Mouse (Mus musculus) embryonic facial prominence, embryonic 14.5 days (tissue): ENCODE results near the gene Mlx. TPM values are rescaled to one million over a fixed set of nuclear protein-coding genes. Genes with fewer than 3 reads are reported as not detected.

Experiments
- ATAC-seq: fragments of 200-750 bp; cut with Nextera tagmentation; 2 replicates; pipeline ENCODE4 v1.8.0; 2017; ENCODE audit warnings: low read depth, moderate number of reproducible peaks, moderate TSS enrichment
- DNase-seq: peaks from one replicate; pipeline ENCODE4 v3.0.0-alpha.2; 2015; ENCODE audit warnings: low spot score
- H3K27ac ChIP-seq: fragments of 300-500 bp; sonication (generic); replicated peaks from 2 replicates; pipeline ENCODE4 v1.5.1; 2014; ENCODE audit warnings: low read depth, mild to moderate bottlenecking, low read length, moderate library complexity
- H3K27me3 ChIP-seq: fragments of 300-500 bp; sonication (generic); replicated peaks from 2 replicates; pipeline ENCODE4 v1.6.1; 2014; ENCODE audit warnings: low read length; ENCODE audit not compliant: control insufficient read depth, insufficient read depth
- H3K36me3 ChIP-seq: fragments of 300-500 bp; sonication (generic); 2 replicates; pipeline ENCODE4 v1.6.1; 2014; ENCODE audit warnings: low read length, mixed read lengths; ENCODE audit not compliant: control insufficient read depth, insufficient read depth
- H3K4me1 ChIP-seq: fragments of 300-500 bp; sonication (generic); 2 replicates; pipeline ENCODE4 v1.6.1; 2014; ENCODE audit warnings: antibody characterized with exemption, low read length; ENCODE audit not compliant: control insufficient read depth, insufficient read depth
- H3K4me2 ChIP-seq: fragments of 300-500 bp; sonication (generic); 2 replicates; pipeline ENCODE4 v1.6.1; 2014; ENCODE audit warnings: low read depth, mild to moderate bottlenecking, low read length, moderate library complexity, mixed read lengths
- H3K4me3 ChIP-seq: fragments of 300-500 bp; sonication (generic); 2 replicates; pipeline ENCODE4 v1.5.1; 2014; ENCODE audit warnings: low read depth, mild to moderate bottlenecking, low read length
- H3K9ac ChIP-seq: fragments of 300-500 bp; sonication (generic); 2 replicates; pipeline ENCODE4 v1.6.1; 2014; ENCODE audit warnings: low read depth, mild to moderate bottlenecking, low read length, moderate library complexity, mixed read lengths
- H3K9me3 ChIP-seq: fragments of 300-500 bp; sonication (generic); 2 replicates; pipeline ENCODE4 v1.6.1; 2016; ENCODE audit warnings: low read length; ENCODE audit not compliant: control insufficient read depth
- WGBS: fragments of 180-500 bp; shearing (Covaris S2); extraction: QIAGEN DNeasy Blood & Tissue Kit; methylation state at CpG from one replicate; pipeline ENCODE4 v1.1.7; 2014; 5-methylcytosine and 5-hydroxymethylcytosine counted together
- polyA plus RNA-seq: library from polyadenylated mRNA; unstranded; fragments of >200 nt; fragmentation: Nextera tagmentation; extraction: Ambion mirVana; gene quantifications from 2 replicates; pipeline ENCODE4 v1.2.1, GENCODE M21; 2014

Gene Mlx
- polyA plus RNA-seq, 1 experiment from 2014 or later: 55.2 TPM

DNA sequence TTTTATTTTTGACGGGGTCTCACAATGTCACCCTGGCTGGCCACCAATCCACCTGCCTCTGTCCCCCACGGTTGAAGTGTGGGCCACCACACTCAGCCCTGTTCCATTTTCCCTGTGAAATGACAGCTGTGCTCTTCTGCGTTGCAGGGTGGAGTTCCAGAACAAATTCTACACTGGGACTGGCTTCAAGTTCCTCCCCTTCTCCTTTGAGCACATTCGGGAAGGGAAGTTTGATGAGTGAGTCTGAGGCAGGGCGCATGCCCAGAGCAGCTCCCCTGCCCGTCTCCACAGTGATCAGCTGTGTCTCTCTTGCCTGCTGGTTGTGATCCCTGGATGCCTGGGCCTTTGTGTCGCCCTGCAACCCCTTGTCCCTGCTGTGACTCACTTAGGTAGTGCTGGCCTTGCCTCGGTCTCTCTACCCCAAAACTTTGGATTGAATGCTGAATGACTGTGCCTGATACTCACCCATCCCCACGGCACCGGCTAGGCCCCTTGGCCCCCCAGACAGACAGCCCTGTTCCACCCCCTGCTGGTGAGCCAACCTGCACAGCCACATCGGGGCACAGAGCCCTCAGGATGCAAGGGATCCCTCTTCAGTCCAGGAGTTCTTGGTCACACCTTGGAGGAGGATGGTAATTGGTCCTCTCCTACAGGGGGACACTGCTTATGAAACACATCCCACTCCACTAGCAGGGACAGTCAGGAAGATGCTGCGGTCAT, 24.8 kb upstream of the Mlx start:
- H3K4me2 ChIP-seq: no peak overlapping the region
- peaks cover 44% of the 10 kb centered on the region for H3K4me1 ChIP-seq
- DNase-seq (no peak), ATAC-seq (no peak)
- H3K36me3 ChIP-seq: peaks cover 10% of the 10 kb centered on the region; the same call in 1 of the 2 replicates
- H3K27ac ChIP-seq: peak overlapping the region; percentile 92; the same call in 1 of the 2 replicates
- no peak overlapping the region for H3K9ac ChIP-seq
- WGBS: 69% methylated on average over 12 of the region's 12 CpGs
- H3K4me3 ChIP-seq: no peak overlapping the region
- no peaks in the 10 kb centered on the region for H3K27me3 ChIP-seq
- H3K9me3 ChIP-seq: no peaks in the 10 kb centered on the region

DNA sequence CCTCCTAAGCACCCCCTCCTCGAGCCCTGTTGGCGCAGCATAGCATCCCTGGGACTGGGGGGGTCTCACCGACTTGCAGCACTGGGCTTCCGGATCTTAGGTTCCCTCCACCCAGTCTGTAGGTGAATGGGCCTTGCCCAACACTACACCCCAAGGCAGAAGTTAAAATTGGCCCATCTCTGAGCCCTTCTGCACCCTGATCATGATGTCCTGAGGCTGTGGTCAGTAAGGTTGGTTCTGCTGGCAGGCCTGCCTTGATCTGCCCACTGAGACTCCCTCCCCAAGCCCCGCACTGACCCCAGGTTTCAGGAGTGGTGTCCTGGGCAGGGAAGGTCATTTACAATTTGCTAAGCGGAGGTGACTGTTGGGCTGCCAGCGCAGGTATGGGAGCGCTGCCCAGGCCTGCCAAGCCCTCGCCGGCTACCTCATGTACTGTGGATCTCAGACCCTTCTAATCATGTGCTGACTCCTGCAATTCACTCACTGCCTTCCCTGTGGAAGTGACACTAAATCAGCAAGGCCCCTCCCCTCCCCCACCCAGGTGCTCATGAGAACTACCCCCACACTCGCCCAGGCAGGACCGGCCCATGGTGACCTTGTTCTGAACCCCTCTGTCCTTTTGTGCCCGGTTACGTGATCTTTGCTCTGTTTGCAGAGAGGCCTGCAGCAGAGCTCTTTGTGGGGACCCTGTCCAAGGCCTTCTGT, 24.0 kb upstream of the Mlx start:
- Histone ChIP-seq H3K27me3 (no peaks in the 10 kb centered on the region), H3K4me3 (no peak overlapping the region), H3K27ac (peak overlapping the region; percentile 92), H3K9me3 (no peaks in the 10 kb centered on the region), H3K4me1 (peaks cover 44% of the 10 kb centered on the region), H3K36me3 (peaks cover 10% of the 10 kb centered on the region; the same call in 1 of the 2 replicates), H3K4me2 (no peak overlapping the region), H3K9ac (peak overlapping the region; percentile 5)
- ATAC-seq: no peak
- WGBS: 71% methylated on average over 14 of the region's 14 CpGs
- no peak for DNase-seq

DNA sequence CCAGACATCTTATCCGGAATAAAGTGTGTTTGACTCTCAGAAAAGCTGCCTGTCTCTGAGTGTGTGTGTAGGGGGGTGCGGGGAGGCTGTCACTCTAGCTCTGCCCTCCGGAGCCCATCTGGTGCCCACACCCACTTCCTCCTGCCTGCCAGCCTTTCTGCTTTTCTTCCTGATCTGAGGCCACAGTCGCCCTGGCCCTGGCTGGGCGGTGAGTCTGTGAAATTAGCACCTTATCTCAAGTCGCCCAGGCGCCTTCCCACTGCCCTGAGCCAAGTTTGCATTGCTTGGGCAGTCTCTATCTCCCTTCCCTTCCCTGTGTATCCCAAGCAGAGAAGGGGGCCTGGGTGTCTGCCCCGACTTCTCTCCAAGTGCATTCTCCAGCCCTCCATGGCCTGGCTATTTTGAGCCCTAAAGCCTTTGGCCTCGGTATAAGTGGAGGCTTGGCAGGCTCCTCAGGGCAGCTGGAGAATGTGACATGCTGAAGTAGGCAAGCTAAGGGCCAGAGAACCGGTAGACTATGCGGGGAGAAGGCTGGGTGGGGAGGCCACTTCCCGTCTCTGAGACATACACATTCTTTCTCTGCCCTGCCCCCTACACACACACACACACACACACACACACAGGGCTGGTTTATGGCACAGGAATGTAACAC, 23.3 kb upstream of the Mlx start:
- DNase-seq: peak; percentile 75
- Histone ChIP-seq H3K27ac (peak overlapping the region; percentile 92), H3K4me3 (no peak overlapping the region), H3K4me1 (peaks cover 42% of the 10 kb centered on the region), H3K27me3 (no peaks in the 10 kb centered on the region), H3K9ac (peak overlapping the region; percentile 5), H3K9me3 (no peaks in the 10 kb centered on the region), H3K36me3 (peaks cover 10% of the 10 kb centered on the region; the same call in 1 of the 2 replicates), H3K4me2 (no peak overlapping the region)
- peak; percentile 68 for ATAC-seq
- WGBS: 28% methylated on average over 12 of the region's 12 CpGs

DNA sequence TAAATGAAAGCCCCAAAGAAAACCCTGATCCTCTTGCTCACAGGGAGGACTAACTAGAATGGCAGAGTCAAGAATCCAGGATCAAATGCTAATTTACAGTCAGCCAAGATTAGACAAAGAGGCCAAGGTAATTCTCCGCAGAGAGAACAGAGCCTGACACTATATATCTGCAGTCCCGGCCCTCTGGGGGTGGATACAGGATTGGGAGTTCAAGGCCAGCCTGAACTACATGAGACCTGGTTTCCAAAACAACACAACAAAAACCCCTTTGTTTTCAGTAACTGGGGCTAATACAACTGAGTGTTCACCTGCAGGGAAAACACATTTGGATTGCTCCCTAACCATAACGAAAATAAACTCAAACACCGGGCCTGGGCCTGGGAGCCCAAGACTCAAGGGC, 22.6 kb upstream of the Mlx start:
- peaks cover 4% of the 10 kb centered on the region; the same call in 1 of the 2 replicates for H3K27me3 ChIP-seq
- ATAC-seq: no peak
- H3K9me3 ChIP-seq: no peaks in the 10 kb centered on the region
- no peak overlapping the region for H3K9ac ChIP-seq
- no peak for DNase-seq
- 73% methylated on average over 4 of the region's 4 CpGs for WGBS
- peaks cover 10% of the 10 kb centered on the region; the same call in 1 of the 2 replicates for H3K36me3 ChIP-seq
- H3K27ac ChIP-seq: peak overlapping the region; percentile 92
- H3K4me2 ChIP-seq: no peak overlapping the region
- H3K4me3 ChIP-seq: no peak overlapping the region
- H3K4me1 ChIP-seq: peaks cover 43% of the 10 kb centered on the region

DNA sequence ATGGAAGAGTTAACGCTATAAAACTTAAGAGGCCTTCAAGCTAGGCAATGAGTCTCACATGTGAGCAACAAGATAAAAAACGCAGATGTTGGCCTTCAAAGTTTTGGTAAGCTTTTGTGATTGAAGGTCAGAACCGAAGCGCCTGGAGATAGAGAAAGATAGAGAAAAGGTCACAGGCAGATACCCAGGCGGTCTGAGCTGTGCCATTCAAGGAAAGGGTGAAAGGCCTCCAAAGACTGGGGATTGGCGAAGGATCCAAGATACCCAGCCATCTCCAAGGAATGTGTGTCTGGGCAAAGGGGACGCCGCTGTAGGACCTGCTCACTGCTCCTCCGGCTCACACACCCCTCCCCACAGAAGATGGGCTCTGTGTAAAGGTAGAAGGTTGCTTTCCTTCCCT, 22.1 kb upstream of the Mlx start:
- H3K4me1 ChIP-seq: peaks cover 42% of the 10 kb centered on the region
- H3K4me3 ChIP-seq: no peak overlapping the region
- H3K27ac ChIP-seq: no peak overlapping the region

DNA sequence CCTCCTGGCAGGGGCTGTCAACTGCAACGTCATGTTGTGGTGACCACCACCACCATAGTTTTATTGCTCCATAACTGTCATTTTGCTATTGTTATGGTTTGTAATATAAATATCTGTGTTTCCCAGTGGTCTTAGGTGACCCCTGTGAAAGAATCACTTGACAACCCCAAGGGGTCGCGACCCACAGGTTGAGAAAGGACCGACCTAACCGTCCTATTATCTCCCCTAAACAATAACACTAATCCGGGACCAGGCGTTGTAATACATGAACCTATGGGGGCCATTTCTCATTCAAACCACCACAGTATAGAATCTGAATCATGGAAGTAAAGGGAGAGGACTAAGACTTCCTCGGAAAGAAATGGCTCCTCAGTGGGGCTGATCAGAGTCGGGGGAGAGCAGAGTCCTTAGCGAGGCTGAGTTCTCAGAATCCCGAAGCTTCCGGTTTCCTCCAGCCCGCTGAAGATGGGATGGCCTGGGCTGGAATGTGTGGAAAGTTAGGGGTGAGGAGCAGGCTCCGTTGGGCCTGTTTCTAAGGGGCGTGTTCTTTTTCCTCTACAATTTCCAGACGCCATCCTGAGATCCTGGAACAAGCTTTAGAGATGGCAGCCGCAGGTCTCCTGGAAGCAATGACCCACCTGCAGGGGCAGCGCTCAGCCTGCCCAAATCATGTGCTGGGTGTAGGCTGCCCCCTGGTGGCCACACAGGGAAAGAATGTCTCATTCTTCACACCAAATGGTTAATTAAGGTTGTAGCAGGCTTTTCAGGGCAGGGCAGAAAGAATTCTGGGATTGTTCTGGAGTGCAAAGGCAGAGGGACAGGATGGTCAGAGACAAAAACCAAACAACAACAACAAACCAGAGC, 20.3 kb upstream of the Mlx start:
- Histone ChIP-seq H3K9ac (peak overlapping the region; percentile 28; the same call in 1 of the 2 replicates), H3K27ac (no peak overlapping the region), H3K4me2 (peak overlapping the region; percentile 51), H3K4me1 (peaks cover 32% of the 10 kb centered on the region), H3K9me3 (no peaks in the 10 kb centered on the region), H3K4me3 (peak overlapping the region; percentile 21), H3K36me3 (peaks cover 10% of the 10 kb centered on the region; the same call in 1 of the 2 replicates), H3K27me3 (peaks cover 6% of the 10 kb centered on the region; the same call in 1 of the 2 replicates)
- peak; percentile 84 for DNase-seq
- 24% methylated on average over 18 of the region's 18 CpGs for WGBS
- ATAC-seq: no peak

More for the DNA sequence above, 22.1 kb upstream of the Mlx start:
- peaks cover 4% of the 10 kb centered on the region; the same call in 1 of the 2 replicates for H3K27me3 ChIP-seq
- no peaks in the 10 kb centered on the region for H3K9me3 ChIP-seq
- DNase-seq (no peak), ATAC-seq (no peak)
- peaks cover 10% of the 10 kb centered on the region; the same call in 1 of the 2 replicates for H3K36me3 ChIP-seq
- no peak overlapping the region for H3K4me2 ChIP-seq
- 94% methylated on average over 9 of the region's 9 CpGs for WGBS
- no peak overlapping the region for H3K9ac ChIP-seq

DNA sequence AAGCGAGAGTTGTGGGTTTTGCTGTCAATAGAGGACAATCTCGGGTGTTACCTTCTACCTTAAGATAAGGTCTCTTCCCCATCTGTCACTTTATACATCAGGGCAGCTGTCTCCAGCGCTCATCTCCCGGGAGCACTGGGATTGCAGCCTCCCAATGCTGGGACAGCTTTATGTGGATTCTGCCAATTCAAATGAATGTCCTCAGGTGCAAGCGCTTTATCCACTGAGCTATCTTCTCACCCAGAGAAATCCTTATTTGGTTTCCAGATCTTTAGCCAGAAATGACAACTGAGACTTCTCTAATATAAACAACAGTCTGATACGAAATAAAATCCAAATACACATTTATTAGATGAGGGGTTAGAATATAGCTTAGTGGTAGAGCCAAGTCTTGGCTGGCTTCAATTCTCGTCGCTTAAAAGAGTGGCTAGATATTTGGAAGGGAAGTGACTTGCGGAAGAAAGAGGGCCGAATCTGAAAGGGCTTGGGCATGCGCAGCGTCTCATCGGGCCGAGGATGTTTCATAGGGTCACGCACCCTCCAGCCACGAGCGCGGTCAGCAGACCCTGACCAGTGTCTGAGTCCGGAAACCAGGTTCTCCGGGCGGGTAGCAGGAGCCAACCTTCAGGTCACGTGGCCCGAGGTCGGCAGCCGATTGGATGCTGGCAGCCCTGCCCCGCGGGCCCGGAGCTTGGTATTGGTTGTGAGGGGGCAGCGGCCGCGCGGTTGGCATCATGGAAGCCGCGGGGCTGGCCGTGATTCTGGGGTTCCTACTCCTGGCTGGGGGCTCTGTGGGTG, 17.5 kb upstream of the Mlx start, which contains the start of gene Naglu:
Gene Naglu (plus strand): TSS at position 622 of the 798 bp plus-strand sequence.
- Histone ChIP-seq H3K4me1 (peaks cover 11% of the 10 kb centered on the region), H3K4me3 (peak within 1 kb of the TSS; percentile 83), H3K9ac (peak within 1 kb of the TSS; percentile 79), H3K27me3 (peaks cover 8% of the 10 kb centered on the region; the same call in 1 of the 2 replicates), H3K4me2 (peak within 1 kb of the TSS; percentile 99), H3K9me3 (no peaks in the 10 kb centered on the region), H3K36me3 (no peaks in the 10 kb centered on the region), H3K27ac (no peak within 1 kb of the TSS)
- ATAC-seq (peak; percentile 87), DNase-seq (peak; percentile 95)
- WGBS: 4% methylated on average over 35 of the region's 35 CpGs
